ENCODE assay signal across 8 mouse cellular contexts in the genomic region with DNA sequence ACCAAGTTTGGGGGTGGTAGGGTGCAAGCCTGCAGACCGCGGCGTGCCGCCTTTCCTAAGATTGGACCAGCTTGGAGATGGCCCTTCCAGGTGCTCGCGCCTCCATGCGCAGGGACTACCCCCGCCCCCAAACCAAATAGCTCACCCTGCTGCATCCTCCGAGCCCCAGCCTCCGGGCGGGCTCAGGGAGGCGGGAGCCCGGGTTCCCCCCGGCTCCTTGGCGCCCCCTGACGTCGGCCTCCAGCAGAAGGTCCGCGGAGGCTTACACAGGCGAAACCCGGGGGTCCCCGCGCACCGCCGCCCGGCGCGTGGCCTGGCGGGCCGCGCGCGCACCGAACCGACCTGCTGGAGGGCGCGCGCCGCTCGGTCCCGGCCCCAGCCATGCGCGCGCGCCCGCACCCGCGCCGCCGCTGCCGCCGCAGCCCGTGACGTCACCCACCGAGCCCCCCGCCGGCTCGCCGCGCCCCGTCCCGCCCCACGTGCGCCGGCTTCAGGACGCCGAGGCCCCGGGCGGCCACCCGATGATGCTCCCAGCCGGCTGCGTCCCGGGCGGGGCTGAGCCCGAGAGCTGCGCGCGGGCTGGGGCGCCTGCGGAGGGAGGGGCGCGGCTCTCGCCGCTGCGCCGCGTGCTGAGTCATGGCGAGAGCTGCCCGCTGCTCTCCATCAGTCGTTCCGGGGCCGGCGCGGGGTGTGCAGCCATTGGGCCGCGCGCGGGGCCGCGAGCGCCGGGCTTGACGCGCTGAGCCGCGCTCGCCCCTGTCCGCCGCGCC. TPM values are rescaled to one million over a fixed set of nuclear protein-coding genes. Genes with fewer than 3 reads are reported as not detected.
DNase-seq lines count a peak whose midpoint lies in the region; ATAC-seq and TF ChIP-seq lines count a peak whose summit lies in the region.

Gene Bend6 (minus strand): TSS at position 396 of the 770 bp plus-strand sequence.

- H3K9ac ChIP-seq in hindbrain, embryonic 15.5 days: peak within 1 kb of the TSS; percentile 54

- no peaks in the 10 kb centered on the region for H3K27me3 ChIP-seq in hindbrain, embryonic 15.5 days
- peaks cover 87% of the 10 kb centered on the region for H3K27me3 ChIP-seq in megakaryocyte, embryonic 14.5 days (replicated peaks)

- TF ChIP-seq POLR2A in cortical plate, adult 2 months (IDR thresholded peaks at IDR 0.05; ENCODE audit: extremely low read depth, insufficient read depth, low read length): 0 out of 2 replicates have a peak, but pooled peaks have one; percentile 19

- ATAC-seq in hindbrain, embryonic 15.5 days (ENCODE audit: low FRiP score, low read depth): peak; percentile 90

- intact Hi-C loops in gastrocnemius, adult 2 months (cut with DNase I): no loop called here
- intact Hi-C loops in left cerebral cortex, postnatal 14 days (cut with DNase I): loop anchor here (2.0 to 5.0 kb wide), 3 partner anchors 40 to 65 kb away; no protein-coding TSS in a partner anchor

- peak within 1 kb of the TSS; percentile 65 for H3K4me2 ChIP-seq in hindbrain, embryonic 15.5 days

- peak; percentile 74 for DNase-seq in layer of hippocampus, adult 11-12 months (ENCODE audit: low spot score)
- DNase-seq in layer of hippocampus, adult 9-10 months (ENCODE audit: low spot score): no peak
- DNase-seq in gastrocnemius, adult 2 months: peak; percentile 78
- peak; percentile 62 to 77 for DNase-seq in left cerebral cortex, postnatal 14 days (ENCODE audit: low spot score in 2 of 2)
- peak; percentile 87 for DNase-seq in right cerebral cortex, postnatal 4 days

- H3K36me3 ChIP-seq in hindbrain, embryonic 15.5 days: no peaks in the 10 kb centered on the region
- no peaks in the 10 kb centered on the region for H3K36me3 ChIP-seq in megakaryocyte, embryonic 14.5 days (replicated peaks; ENCODE audit: low read length)

- WGBS in hindbrain, embryonic 15.5 days: under 1% methylated on average over 94 of the region's 110 CpGs

- peak within 1 kb of the TSS; percentile 61; the same call in 1 of the 2 replicates for H3K27ac ChIP-seq in cortical plate, adult 2 months (ENCODE audit: insufficient read depth, low read length)
- peak within 1 kb of the TSS; percentile 62 for H3K27ac ChIP-seq in gastrocnemius, adult 2 months
- peak within 1 kb of the TSS; percentile 94 for H3K27ac ChIP-seq in hindbrain, embryonic 15.5 days (replicated peaks)

- peaks cover 1% of the 10 kb centered on the region; the same call in 1 of the 2 replicates for H3K4me1 ChIP-seq in cortical plate, adult 2 months (ENCODE audit: control insufficient read depth, insufficient read depth, low read length)
- peaks cover 18% of the 10 kb centered on the region for H3K4me1 ChIP-seq in hindbrain, embryonic 15.5 days (replicated peaks)
- peaks cover 26% of the 10 kb centered on the region for H3K4me1 ChIP-seq in megakaryocyte, embryonic 14.5 days

- TF ChIP-seq CTCF in cortical plate, adult 2 months (IDR thresholded peaks at IDR 0.05; ENCODE audit: extremely low read depth, insufficient read depth, low read length): no peak
- TF ChIP-seq CTCF in gastrocnemius, adult 2 months (IDR thresholded peaks at IDR 0.05): peak; percentile 60

- H3K4me3 ChIP-seq in cortical plate, adult 2 months (ENCODE audit: insufficient read depth, low read length): peak within 1 kb of the TSS; percentile 87
- H3K4me3 ChIP-seq in gastrocnemius, adult 2 months: peak within 1 kb of the TSS; percentile 80
- peak within 1 kb of the TSS; percentile 57 for H3K4me3 ChIP-seq in hindbrain, embryonic 15.5 days
- H3K4me3 ChIP-seq in megakaryocyte, embryonic 14.5 days (replicated peaks): peak within 1 kb of the TSS; percentile 91

- H3K9me3 ChIP-seq in hindbrain, embryonic 15.5 days: no peaks in the 10 kb centered on the region
- H3K9me3 ChIP-seq in megakaryocyte, embryonic 14.5 days: 0 out of 2 replicates have a peak, but pooled peaks cover 2% of the 10 kb centered on the region

RNA-seq across cellular contexts. Expression of gene Bend6, which starts in this region (rescaled TPM):
- 146 and 157 TPM in 2 replicates for polyA plus RNA-seq in cortical plate, adult 2 months (2012; rRNA removed)
- 1 to 10 TPM; 1.6 to 2.1 TPM for total RNA-seq in gastrocnemius, adult 2 months (2021)
- polyA plus RNA-seq in hindbrain, embryonic 15.5 days (2015; fragmentation: Nextera tagmentation; extraction: Ambion mirVana): 58.6 and 66.5 TPM in 2 replicates
- 100 to 1,000 TPM; 141 TPM for total RNA-seq in left cerebral cortex, postnatal 14 days (2021)
- polyA plus RNA-seq in megakaryocyte, embryonic 14.5 days (2012; ENCODE audit: insufficient read depth, low replicate concordance): not detected in 2 replicates

Comparison
In these comparisons a context has a peak if more than half of its experiments do, and no peak if none do; other contexts are left out.
1. RNA of gene Bend6 (total RNA-seq): 141 TPM in left cerebral cortex, postnatal 14 days; 1.6 to 2.1 TPM in gastrocnemius, adult 2 months; every median in the first group is over 10 times any median in the second.
2. RNA of gene Bend6 (polyA plus RNA-seq): 146 to 157 TPM in cortical plate, adult 2 months and 58.6 to 66.5 TPM in hindbrain, embryonic 15.5 days; not detected in megakaryocyte, embryonic 14.5 days; every median in the first group is over 10 times any median in the second.
3. Peak in every context shown above with its lines, with median percentiles within 50 percentile points of each other: H3K27ac ChIP-seq and H3K4me3 ChIP-seq.